Mouse (Mus musculus): ENCODE measurements around the gene Ccng2.

Ccng2 gene

GRCm38 (mm10) chr5:93266883-93267704, at the start of gene Ccng2:
TSS of gene Ccng2 (plus strand) at chr5:93267257.
- in situ Hi-C loops (cut with MboI, MseI) = loop anchor here (5.0 kb wide), 1 partner anchor 60 kb away; the partner anchor contains the start of genes 2010109A12Rik and Ccni

GRCm38 (mm10) chr5:93218375-93218774, 48.7 kb upstream of the Ccng2 start:
- in situ Hi-C loops (cut with MboI, MseI) = no loop called here

GRCm38 (mm10) chr5:93221661-93222060, 45.4 kb upstream of the Ccng2 start:
- in situ Hi-C loops (cut with MboI, MseI) = no loop called here

DNA sequence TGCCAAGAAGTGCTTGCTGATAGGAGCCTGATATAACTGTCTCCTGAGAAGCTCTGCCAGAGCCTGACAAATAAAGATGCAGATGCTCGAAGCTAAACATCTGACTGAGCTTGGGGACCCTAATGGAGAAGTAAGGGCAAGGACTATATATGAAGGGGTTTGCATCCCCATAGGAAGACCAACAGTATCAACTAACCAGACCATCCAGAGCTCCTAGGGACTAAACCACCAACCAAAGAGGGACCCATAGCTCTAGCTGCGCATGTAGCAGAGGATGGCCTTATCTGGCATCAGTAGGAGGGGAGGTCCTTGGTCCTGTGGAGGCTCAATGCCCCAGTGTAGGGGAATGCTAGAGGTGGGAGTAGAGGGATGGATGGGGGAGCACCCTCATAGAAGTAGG, 42.5 kb upstream of the Ccng2 start:
- in situ Hi-C loops (cut with MboI, MseI) = no loop called here

DNA sequence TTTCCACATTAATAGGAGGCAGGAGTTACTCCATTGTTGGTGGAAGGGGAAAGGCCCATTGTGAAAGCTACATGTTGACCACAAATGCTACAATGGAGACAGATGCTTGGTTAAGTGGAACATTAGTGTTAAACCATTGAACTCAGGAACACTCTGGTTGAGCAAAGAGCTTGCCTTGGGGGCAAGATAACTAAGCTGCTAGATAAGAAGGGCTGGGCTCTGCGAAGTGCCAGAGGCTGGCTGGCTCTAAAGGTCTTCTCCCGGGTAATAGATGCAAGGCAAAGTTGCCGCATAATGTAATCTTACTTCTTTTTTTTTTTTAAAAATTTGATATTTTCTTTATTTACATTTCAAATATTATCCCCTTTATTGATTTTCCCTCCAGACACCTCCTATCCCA, 39.9 kb upstream of the Ccng2 start:
- in situ Hi-C loops (cut with MboI, MseI) = no loop called here

GRCm38 (mm10) chr5:93229527-93229926, 37.5 kb upstream of the Ccng2 start:
- in situ Hi-C loops (cut with MboI, MseI) = no loop called here

GRCm38 (mm10) chr5:93231721-93232120, 35.3 kb upstream of the Ccng2 start:
- in situ Hi-C loops (cut with MboI, MseI) = no loop called here

DNA sequence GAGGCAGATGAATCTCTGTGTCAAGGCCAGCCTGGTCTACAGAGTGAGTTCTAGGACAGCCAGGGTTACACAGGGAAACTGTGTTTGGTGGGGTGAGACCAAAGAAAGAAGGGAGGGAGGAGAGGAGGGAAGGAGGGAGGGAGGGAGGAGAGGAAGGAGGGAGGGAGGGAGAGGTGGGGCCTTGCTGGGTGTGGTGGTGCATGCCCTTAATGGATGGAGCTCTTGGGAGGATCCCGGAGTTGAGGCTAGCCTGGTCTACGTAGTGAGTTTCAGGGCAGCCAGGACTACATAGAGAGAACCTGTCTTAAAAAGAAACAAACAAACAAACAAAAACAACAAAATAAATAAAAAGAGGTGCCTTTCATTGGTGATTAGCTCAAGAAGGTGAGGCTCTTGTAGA, 34.2 kb upstream of the Ccng2 start:
- in situ Hi-C loops (cut with MboI, MseI) = no loop called here

- in situ Hi-C loops (cut with MboI, MseI) = no loop called here
These were observed 32.9 kb upstream of the Ccng2 start for GRCm38 (mm10) chr5:93234130-93234529.

- in situ Hi-C loops (cut with MboI, MseI) = no loop called here
These were observed 32.5 kb upstream of the Ccng2 start for GRCm38 (mm10) chr5:93234605-93235004.

DNA sequence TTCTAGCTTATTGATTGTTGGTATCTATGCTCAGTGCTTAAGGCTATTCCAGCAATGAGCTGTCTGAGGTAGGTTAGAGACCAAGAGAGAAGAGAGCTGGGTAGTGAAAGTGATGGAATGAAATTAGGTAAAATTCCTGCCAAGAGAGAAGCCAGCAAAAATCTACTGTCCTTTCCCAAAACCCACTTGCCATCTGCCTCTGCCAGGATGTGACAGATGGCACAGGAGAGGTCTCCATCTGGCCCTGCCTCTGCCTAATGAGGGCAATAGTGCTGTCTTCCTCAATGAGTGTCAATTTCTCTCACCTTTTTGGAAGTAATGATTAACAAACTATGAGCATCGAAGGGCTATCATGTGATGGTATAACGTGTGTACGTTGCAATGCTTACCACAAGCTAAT, 31.2 kb upstream of the Ccng2 start:
- in situ Hi-C loops (cut with MboI, MseI) = no loop called here

DNA sequence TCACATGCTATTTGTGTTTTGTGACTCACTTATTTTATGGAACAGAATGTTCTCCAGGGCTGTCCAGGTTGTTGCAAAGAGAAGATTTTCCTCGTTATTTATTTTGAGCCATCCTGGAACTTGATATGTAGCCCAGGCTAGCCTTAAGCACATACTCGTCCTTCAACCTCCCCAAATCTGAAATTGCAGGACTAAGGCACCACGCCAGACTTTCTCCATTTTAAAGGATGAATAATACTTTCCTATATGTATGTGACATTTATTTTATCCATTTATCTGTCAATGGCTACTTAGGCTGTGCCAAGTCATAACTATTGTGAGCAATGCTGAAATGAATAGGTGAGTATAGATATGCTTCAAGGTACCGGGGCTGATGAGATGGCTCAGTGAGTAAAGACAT, 30.5 kb upstream of the Ccng2 start:
- in situ Hi-C loops (cut with MboI, MseI) = no loop called here

GRCm38 (mm10) chr5:93239590-93240544, 27.2 kb upstream of the Ccng2 start:
- in situ Hi-C loops (cut with MboI, MseI) = no loop called here

- in situ Hi-C loops (cut with MboI, MseI) = no loop called here
These were observed 21.8 kb upstream of the Ccng2 start for GRCm38 (mm10) chr5:93245280-93245679.

GRCm38 (mm10) chr5:93249940-93250578, 17.0 kb upstream of the Ccng2 start:
- in situ Hi-C loops (cut with MboI, MseI) = no loop called here

DNA sequence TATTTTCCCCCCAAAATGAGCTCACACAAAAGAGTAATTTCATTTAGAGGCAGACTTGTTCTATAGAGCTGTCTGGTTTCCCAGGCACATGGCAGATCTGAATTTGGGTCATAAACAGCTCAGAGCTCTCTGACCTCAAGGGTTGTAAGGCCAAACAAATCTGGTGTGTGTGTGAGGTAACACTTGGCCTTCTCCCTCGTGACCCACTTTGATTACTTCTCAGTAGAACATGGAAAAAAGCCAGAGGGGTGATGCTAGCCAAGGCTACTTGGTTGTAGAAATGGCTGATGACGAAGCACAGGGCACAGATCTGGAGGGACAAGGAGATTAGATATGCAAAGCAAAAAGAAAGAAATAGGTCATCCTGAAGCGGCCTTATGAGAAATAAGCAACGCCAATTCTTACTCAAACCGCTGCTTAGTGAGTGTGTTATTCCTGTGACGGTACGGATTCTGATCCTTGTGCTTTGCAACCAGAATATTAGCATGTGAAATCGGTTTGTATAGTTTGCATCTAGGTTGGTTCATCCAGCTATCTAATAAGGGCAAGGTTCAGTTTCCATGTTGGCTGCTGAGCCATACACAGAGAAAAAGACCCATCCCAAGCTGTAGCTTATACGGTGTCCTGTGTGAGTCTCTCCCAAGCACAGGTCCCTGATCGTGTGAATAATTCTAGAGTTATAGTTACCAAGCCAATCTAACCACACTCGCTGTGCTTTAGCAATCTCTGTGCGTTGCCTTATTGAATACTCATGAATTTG, 15.9 kb upstream of the Ccng2 start:
- in situ Hi-C loops (cut with MboI, MseI) = no loop called here

DNA sequence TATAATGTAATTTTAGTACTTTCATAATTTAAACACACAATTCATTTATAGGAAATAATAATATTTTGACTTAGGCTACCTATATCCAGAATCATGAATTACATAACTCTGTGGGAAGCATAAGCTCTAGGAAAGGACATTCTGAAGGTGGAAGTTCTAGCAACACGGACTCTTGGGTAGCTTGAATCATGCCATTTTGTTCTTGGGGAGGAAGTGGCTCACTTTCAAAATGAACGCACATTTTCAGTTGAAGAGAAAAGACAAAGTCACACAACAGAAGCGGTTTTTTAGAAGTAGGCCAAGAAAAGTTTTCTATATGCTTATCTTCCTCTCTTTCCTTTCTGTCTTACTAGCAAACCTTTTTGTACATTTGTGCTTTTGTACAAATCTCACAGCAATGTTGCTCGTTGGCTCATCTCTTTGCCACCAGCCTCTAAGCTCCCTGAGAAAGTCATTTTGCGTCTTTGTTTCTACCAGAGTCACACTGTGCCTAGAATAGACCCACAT, 11.2 kb upstream of the Ccng2 start:
- in situ Hi-C loops (cut with MboI, MseI) = no loop called here

DNA sequence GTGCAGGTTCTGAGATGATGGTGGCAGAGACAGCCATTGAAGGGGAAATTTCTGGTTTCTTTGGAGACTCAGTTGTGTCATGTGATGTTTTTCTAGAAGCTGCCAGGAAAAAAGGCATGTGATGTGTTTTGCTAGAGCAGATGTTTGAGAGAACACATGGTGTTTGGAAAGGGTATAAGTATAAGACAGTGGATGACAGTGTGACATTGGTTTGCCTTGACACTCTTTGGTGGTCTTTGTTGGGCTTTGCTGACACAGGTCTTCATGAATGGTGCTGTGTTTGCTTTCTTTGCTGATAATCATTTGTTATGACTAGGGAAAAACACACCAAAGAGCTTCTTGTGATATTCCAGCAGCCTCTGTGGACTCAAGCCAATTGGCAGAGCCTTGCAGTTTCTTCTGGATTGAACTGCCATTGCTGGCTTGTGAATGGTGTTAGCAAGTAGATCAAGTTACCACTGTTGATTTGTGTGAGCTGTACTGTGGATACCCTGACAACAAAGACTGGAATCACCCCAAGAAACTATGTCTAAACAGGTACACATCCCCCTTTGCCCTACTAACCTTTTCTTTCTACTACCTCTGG, 10.1 kb upstream of the Ccng2 start:
- in situ Hi-C loops (cut with MboI, MseI) = no loop called here

- in situ Hi-C loops (cut with MboI, MseI) = no loop called here
These were observed 7.7 kb upstream of the Ccng2 start for GRCm38 (mm10) chr5:93259349-93259748.

- in situ Hi-C loops (cut with MboI, MseI) = no loop called here
These were observed 6.1 kb upstream of the Ccng2 start for GRCm38 (mm10) chr5:93260983-93261382.

DNA sequence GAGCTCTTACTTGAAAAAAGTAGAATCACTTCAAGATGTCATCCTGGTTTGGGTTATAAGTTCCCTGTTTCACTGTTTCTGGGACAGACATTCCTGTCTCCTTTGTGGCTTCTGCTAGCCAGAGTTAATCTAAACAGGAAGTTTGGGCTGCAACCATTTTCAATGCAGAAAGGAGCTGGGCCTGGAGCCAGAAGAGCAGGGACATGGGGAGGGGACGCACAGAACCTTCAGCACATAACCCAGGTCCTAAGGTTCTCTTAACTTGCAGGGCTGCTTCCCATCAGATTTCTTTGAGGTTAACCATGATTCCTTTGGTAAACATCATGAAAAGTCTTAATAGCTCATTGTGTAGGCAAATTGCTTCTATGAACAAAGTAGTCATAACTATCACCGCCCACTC, 4.3 kb upstream of the Ccng2 start:
- in situ Hi-C loops (cut with MboI, MseI) = no loop called here

All from T-helper 2 cell (primary cell).